Mouse (Mus musculus) retina, adult 2 months (tissue): Measurements from ENCODE around the gene Fip1l1.

Source experiments
- DNase-seq: peaks from one replicate; pipeline ENCODE4 v3.0.0-alpha.2; 2012; ENCODE audit warnings: low read depth, low spot score

Gene Fip1l1

DNA sequence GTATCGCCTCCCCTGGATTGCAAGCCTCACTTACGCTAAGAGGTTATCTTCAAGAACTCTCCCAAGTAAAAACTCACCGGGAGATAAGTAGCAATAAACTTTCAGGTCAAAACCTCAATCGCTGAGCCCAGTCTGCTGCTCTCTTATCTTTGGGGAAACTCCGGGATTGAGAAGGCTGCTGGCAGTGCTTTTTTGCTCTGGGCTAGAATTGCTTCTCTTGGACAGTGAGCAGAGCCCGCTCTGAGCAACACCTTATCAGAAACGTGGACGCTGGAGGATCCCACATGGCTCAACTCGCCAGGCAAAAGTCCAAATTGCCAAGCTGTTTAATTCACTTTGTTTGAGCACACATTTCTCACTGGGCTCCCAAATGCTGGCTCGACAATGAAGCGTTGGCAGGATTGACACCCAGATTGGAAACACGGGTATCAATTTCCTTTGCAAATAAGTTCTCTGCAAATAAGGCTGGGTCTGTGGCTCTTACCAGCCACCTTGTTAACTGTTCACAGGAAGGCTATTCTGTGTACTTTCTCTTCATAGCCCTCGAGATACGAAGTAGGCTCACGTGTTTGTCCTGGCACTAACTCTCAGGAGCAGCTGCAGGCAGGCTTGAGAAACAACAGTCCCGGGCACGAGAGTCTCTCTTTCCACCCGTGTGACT lies 78.4 kb downstream of the Fip1l1 start:
- DNase-seq: no peak

DNA sequence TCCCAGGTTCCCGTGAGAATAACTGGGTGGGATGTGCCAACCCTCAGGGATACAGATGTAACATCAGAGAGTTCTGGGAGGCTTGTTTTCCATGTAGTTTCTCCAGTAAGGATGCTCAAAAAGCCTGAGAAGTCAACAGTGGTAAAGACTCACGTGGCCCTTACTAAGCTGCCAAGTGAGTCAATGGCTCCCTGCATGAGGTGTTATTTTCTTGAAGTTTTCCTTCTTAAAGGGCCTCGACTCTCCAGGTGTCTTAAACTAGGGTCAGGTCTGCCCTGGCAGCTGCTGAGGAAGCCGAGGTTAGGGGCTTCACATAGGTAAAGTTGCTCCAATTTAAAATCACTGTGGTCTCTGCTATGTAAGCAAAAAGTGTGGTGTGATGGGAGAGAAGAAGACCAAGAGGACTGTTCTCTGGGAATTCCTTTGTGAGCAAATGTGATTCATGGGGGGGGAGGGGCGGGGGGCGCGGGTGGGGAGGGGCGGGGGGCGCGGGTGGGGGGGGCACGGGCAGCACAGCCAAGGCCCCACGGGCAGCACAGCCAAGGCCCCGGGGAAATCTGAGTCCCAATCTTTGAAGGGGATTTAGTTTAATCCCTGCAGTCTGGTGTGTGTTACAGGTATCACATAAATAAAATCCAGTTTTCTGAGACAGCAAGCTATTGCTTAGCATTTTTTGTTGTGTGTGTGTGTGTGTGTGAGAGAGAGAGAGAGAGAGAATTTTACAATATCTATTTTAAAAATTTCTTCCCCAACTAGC lies 82.7 kb downstream of the Fip1l1 start:
- DNase-seq: no peak

- DNase-seq: no peak
These were observed 83.4 kb downstream of the Fip1l1 start for GRCm38 (mm10) chr5:74618573-74619059.

- no peak for DNase-seq
These were observed 86.6 kb downstream of the Fip1l1 start for GRCm38 (mm10) chr5:74621691-74622470.

GRCm38 (mm10) chr5:74623316-74624000 lies 88.2 kb downstream of the Fip1l1 start:
- DNase-seq: no peak

DNA sequence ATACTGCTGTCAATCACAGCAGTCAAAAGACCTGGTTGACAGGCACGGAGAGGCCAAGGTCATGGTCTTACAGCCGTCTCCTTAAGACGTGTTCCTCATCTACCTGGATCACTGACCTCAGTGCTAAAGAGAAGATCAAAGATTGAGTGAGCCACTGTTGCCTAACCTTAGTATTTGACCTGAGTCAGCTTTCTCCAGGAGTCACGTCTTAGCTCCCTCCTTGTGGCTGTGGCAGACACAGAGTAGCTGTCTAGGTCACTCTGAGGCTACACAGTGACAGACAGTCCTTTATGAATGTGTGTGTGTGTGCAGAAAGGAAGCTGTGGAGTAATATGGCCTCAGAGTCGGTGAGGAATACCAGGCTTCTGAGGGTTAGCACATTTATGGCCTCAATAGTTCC lies 89.1 kb downstream of the Fip1l1 start:
- no peak for DNase-seq

DNA sequence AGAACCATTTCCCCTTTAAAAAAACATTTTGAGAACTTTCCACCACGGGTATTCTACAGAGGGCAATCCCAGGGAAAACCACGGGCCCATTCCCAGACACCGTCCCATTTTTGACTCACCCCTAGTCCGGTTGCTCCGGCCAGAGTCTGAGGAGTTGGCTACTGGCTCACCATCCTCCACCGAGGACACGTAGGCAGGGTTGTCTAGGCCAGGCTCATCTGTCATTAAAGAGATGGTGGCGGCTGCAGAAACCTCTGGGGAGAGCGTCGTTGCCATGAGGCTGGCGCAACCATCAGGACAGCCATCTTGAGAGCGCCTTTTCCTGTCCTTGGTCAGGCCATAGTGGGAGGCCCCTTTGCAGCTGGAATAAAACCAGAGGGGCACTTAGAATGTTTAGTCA lies 92.8 kb downstream of the Fip1l1 start:
- no peak for DNase-seq

GRCm38 (mm10) chr5:74632369-74633114 lies 97.3 kb downstream of the Fip1l1 start:
- no peak for DNase-seq

GRCm38 (mm10) chr5:74633453-74633852 lies 98.2 kb downstream of the Fip1l1 start:
- no peak for DNase-seq

GRCm38 (mm10) chr5:74634391-74634790 lies 99.1 kb downstream of the Fip1l1 start:
- no peak for DNase-seq

DNA sequence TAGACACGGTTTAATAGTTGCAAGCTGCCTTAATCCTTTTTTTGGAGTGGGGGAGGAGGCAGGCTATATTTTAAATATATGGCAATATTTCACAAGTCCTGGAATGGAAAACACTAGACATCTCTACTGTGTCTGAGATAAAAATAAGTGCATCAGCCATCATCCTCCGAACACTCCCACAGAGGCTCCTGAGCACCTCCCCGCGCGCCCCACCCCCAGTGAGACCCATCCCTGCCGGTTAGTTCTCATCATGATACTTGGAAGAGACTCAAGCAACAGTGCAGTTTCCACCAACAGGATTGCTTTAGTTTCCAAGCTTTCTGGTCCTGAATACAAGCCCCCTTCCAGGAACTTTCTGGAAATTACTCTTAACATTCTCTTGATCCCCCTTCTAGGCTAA lies 104.3 kb downstream of the Fip1l1 start:
- DNase-seq: no peak

DNA sequence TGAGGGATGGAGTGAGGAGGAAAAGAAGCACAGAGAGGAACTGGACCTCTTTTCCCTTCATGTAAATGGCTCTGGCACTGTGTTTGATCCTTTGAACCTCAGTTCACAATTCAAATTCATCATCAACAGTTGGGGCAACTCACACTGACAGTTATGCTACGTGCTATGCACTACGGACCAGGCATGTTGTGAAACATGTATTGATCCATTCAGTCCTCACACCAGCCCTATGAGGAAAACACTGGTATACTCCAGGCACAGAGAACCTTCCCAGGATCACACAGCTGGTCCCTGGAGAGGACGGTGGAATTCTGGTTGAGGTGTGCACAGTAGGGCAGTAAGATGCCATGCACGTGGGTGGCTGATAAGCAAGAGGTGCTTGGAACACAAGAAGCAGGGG lies 105.3 kb downstream of the Fip1l1 start:
- DNase-seq: no peak

DNA sequence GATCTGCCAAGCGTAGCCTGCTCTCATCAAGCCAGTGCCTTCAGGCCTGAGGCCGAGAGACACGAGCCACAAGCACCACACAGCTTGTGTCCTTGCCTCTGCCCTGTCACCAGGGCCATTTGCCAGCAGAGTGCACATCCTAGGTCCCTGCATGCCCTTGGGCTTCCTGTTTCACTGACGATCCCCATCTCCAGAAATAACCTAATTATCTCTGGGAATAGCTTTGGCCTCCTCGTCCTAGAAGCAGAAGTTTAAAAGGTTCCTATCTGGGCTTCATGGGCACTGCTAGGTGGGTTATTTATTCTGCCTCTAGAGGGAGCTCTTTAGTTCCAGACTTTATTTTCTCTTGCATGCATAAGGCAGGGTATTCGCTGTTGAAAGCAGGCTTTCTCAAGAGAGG lies 105.8 kb downstream of the Fip1l1 start:
- peak; percentile 16 for DNase-seq

GRCm38 (mm10) chr5:74642291-74642690 lies 107.0 kb downstream of the Fip1l1 start:
- no peak for DNase-seq

DNA sequence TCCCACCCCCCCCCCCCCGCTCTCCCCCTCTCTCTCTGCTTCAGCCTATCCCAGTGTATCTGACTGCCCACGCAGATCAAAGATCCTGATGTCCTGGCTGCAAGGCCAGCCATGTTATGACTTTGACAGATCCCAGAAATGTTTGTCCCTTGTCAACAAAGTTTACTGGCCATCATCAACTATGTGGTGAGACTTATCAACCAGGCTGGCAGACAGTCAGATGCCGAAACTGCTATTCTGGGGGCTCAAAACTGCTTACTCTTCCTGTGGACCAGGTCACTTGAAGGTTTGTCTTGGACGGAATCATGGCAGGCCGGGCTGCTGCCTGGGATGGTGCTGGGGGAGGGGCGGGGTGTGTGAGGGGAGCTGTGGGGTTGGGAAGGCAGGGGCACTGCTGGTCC lies 112.3 kb downstream of the Fip1l1 start:
- no peak for DNase-seq

DNA sequence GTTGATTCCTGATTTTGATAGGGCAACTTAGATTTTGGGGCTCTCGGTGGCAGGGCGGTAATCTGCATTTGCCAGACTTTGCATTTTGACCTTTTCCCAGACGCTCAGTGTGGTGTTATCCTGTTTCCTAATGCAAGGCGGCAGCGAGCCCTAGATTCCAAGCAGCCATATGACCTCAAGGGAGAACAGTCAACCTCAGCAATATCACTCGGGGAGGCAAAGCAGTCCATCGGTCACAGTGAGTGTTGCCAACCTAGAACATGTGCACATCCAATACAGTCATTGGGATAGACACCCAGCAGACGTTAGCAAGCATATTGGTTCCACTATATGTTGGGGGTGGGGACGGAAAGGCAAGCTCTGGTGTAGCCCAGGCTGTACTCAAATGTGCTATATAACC lies 113.0 kb downstream of the Fip1l1 start:
- no peak for DNase-seq
